17 mouse cellular contexts compared by ENCODE assay signal in the genomic region with DNA sequence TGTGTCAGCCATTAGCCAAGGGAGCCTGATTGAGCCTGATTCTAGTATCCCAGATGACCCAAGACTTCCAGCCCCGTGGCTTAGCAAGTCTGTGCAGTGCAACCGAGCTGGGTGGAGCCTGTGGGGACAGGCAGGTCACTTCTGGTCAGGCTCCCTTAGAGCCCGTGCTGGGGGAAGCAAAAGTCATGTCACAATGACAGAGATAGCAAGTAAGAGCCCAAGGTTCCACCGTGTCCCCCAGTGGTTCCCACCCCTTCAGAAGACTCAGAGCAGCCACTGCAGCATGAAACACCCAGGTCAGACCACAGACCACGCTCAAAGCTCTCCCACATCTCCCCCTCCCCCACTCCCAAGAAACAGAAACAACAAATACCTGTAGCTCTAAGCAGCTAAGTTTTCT. TPM values are rescaled to one million over a fixed set of nuclear protein-coding genes. Genes with fewer than 3 reads are reported as not detected.
DNase-seq lines count a peak whose midpoint lies in the region; ATAC-seq lines count a peak whose summit lies in the region.
"Had no signal": no experiment of that assay in that cellular context is flagged by ENCODE, and none has a peak within 500 bp of the region (broad histone marks: within the 10 kb centered on the region; RNA-seq: fewer than 3 reads in every experiment).

No protein-coding gene starts in this region.

- H3K27ac ChIP-seq in heart, embryonic 10.5 days = peak overlapping the region; percentile 48; the same call in 1 of the 2 replicates
- H3K27ac ChIP-seq: embryonic facial prominence, embryonic 15.5 days; forebrain, embryonic 13.5 days; heart, embryonic 13.5 days; hindbrain, embryonic 13.5 days; midbrain, embryonic 12.5 days had no signal

- 55% methylated on average over 5 of the region's 5 CpGs for WGBS in heart, embryonic 10.5 days

- H3K9me3 ChIP-seq in heart, embryonic 10.5 days = no peaks in the 10 kb centered on the region
- H3K9me3 ChIP-seq: embryonic facial prominence, embryonic 15.5 days; forebrain, embryonic 13.5 days; midbrain, embryonic 12.5 days had no signal

- intact Hi-C loops in gastrocnemius, postnatal 14 days (cut with DNase I; ENCODE audit: low total_unique reads) = no loop called here

- no peaks in the 10 kb centered on the region for H3K36me3 ChIP-seq in heart, embryonic 10.5 days
- H3K36me3 ChIP-seq: embryonic facial prominence, embryonic 15.5 days; heart, embryonic 13.5 days; hindbrain, embryonic 13.5 days; midbrain, embryonic 12.5 days had no signal

- no peak overlapping the region for H3K4me3 ChIP-seq in heart, embryonic 10.5 days
- H3K4me3 ChIP-seq: embryonic facial prominence, embryonic 15.5 days; forebrain, embryonic 13.5 days; heart, embryonic 13.5 days; hindbrain, embryonic 13.5 days; midbrain, embryonic 12.5 days had no signal

- ATAC-seq in megakaryocyte, adult 5-6 weeks (ENCODE audit: poor library complexity, severe bottlenecking) = peak; percentile 44
- ATAC-seq: forebrain, embryonic 13.5 days had no signal

- no peak for DNase-seq in heart, embryonic 10.5 days (ENCODE audit: low spot score)
- DNase-seq in heart, postnatal 4 days = no peak
- DNase-seq in induced T-regulatory cell, adult 2 months (ENCODE audit: low read depth) = peak; percentile 92
- peak; percentile 58 for DNase-seq in thymus, postnatal 25 days
- no peak for DNase-seq in gastrocnemius, postnatal 14 days
- DNase-seq in testis, postnatal 14 days (ENCODE audit: low spot score) = no peak
- DNase-seq in gastrocnemius, postnatal 25 days = no peak
- DNase-seq: adrenal gland, postnatal 36 days; kidney, adult 18-20 months; kidney, postnatal 4 days; layer of hippocampus, postnatal 36 days had no signal

- H3K27me3 ChIP-seq in heart, embryonic 10.5 days (ENCODE audit: insufficient read depth, poor library complexity, severe bottlenecking) = no peaks in the 10 kb centered on the region
- H3K27me3 ChIP-seq: embryonic facial prominence, embryonic 15.5 days; forebrain, embryonic 13.5 days; heart, embryonic 13.5 days; hindbrain, embryonic 13.5 days; midbrain, embryonic 12.5 days had no signal

- peaks cover 13% of the 10 kb centered on the region for H3K4me1 ChIP-seq in heart, embryonic 10.5 days
- H3K4me1 ChIP-seq: forebrain, embryonic 13.5 days; hindbrain, embryonic 13.5 days; midbrain, embryonic 12.5 days had no signal

RNA-seq across cellular contexts. Expression of a gene that starts 38.9 kb away (rescaled TPM):
- 5.9 and 8.3 TPM in 2 replicates for polyA plus RNA-seq in heart, embryonic 10.5 days (2016; fragmentation: Nextera tagmentation; extraction: Ambion mirVana)
- total RNA-seq in heart, postnatal 4 days (2021) = 10 to 100 TPM in 1 of 2 experiments, 1 to 10 TPM in 1; 9.9 to 11.0 TPM
- 6.5 and 6.6 TPM in 2 replicates for total RNA-seq in megakaryocyte, adult 5-6 weeks (2015)
- 4.6 and 4.8 TPM in 2 replicates for total RNA-seq in megakaryocyte, adult 5-6 weeks (2017)
- 1 to 10 TPM; 3.5 to 4.2 TPM for total RNA-seq in gastrocnemius, postnatal 14 days (2021)
- 1 to 10 TPM; 2.4 to 2.9 TPM for total RNA-seq in gastrocnemius, postnatal 25 days (2021)

RNA-seq across cellular contexts. Expression of a gene that starts 44.9 kb away (rescaled TPM):
- 17.0 and 17.3 TPM in 2 replicates for polyA plus RNA-seq in heart, embryonic 10.5 days (2016; fragmentation: Nextera tagmentation; extraction: Ambion mirVana)
- total RNA-seq in heart, postnatal 4 days (2021) = 10 to 100 TPM; 16.4 to 22.2 TPM
- 4.6 and 6.9 TPM in 2 replicates for total RNA-seq in megakaryocyte, adult 5-6 weeks (2015)
- total RNA-seq in megakaryocyte, adult 5-6 weeks (2017) = 8.4 and 10.7 TPM in 2 replicates
- total RNA-seq in gastrocnemius, postnatal 14 days (2021) = 10 to 100 TPM; 18.1 to 47.8 TPM
- 10 to 100 TPM; 19.2 to 68.3 TPM for total RNA-seq in gastrocnemius, postnatal 25 days (2021)

RNA-seq across cellular contexts. Expression of a gene that starts 45.9 kb away (rescaled TPM):
- 5.4 and 5.5 TPM in 2 replicates for polyA plus RNA-seq in heart, embryonic 10.5 days (2016; fragmentation: Nextera tagmentation; extraction: Ambion mirVana)
- total RNA-seq in heart, postnatal 4 days (2021) = 1 to 10 TPM; 3.5 to 3.6 TPM
- total RNA-seq in megakaryocyte, adult 5-6 weeks (2015) = 2.9 and 3.5 TPM in 2 replicates
- total RNA-seq in megakaryocyte, adult 5-6 weeks (2017) = 3.2 and 3.9 TPM in 2 replicates
- total RNA-seq in gastrocnemius, postnatal 14 days (2021) = 1 to 10 TPM; 2.4 to 3.1 TPM
- 1 to 10 TPM; 1.6 to 2.0 TPM for total RNA-seq in gastrocnemius, postnatal 25 days (2021)

Comparison
In these comparisons a context has a peak if more than half of its experiments do, and no peak if none do; other contexts are left out.
1. DNase-seq: peak in induced T-regulatory cell, adult 2 months (single experiment) and thymus, postnatal 25 days (single experiment); none in heart, embryonic 10.5 days (single experiment), heart, postnatal 4 days (single experiment), gastrocnemius, postnatal 14 days (single experiment), testis, postnatal 14 days (single experiment) and gastrocnemius, postnatal 25 days (single experiment).